Mouse (Mus musculus): Measurements from ENCODE around the gene Tmem132b.
"Not testable (repeated sequence)": the region's sequence is repeated elsewhere in the genome, so short reads cannot be mapped to it uniquely, and the experiment has no call there.

Tmem132b gene

DNA sequence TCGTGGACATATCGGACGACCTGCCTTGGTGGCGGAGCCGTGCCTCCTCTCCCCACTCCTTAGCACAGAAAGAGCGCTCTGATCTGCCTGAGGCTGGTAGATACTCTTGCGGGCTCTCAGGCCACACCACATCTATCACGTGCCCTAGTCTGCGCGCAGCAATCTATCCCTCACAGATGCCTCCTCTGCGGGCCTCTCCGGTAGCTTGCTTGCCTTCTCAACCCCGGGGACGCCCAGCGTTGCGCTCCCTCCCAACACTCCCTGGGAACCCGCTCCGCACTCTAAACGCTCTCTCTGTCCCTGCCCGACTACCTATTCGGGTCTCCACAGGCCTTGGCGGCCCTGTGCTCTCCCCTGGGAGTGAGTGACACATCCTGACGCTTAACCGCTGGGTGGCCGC, at the start of gene Tmem132b:
Gene Tmem132b (plus strand): TSS at position 141 of the 400 bp plus-strand sequence.
- DNase-seq: no peak

DNA sequence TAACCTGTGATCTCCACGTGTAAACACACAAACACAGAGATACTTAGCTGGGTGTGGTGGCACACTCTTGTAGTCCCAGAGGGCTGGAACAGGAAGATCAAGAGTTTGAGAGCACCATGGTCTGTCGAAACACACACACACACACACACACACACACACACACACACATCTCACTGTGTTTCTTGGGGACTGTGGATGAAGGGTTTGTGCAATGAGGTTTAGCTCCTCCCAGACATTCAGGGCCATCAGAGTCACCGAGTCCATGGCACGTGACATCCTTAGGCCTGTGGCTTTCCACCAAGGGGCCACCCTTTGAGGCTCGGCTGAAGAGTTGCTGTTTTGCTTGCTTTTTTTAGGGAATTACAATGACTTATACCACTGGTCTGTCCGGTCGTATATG, 49.1 kb upstream of the Tmem132b start:
- no peak for DNase-seq

DNA sequence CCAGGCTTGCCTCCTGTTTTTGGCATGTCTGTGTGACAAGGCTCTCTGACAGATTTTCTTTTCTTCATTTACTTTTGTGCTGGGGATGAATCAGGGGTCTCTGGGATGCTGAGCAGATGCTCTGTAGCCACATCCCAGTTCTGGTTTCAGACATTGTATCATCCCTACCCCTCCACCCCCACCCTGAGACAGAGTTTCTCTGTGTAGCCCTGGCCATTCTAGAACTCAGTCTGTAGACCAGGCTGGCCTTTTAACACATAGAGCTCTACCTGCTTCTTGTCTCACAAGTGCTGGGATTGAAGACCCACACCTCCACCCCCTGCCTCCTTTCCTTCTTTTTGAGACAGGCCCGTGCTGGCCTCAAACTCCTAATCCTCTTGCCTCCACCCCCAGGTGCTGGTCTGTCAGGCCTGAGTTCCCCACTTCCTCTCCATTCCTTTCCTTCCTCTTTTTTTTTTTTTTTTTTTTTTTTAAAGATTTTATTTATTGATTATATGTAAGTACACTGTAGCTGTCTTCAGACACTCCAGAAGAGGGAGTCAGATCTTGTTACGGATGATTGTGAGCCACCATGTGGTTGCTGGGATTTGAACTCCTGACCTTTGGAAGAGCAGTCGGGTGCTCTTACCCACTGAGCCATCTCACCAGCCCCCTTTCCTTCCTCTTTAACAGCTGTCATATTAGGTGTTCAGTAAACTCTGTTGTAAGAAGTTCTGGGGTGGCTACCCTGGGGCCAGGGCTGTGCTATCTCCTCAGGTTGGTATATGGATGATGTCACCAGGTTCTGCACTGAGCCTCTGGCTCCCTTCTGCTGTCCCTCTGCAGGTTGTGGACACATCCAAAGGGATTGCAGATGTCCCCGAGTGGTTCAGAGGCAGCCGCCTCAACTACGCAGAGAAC, 47.6 kb upstream of the Tmem132b start:
- DNase-seq: no peak

DNA sequence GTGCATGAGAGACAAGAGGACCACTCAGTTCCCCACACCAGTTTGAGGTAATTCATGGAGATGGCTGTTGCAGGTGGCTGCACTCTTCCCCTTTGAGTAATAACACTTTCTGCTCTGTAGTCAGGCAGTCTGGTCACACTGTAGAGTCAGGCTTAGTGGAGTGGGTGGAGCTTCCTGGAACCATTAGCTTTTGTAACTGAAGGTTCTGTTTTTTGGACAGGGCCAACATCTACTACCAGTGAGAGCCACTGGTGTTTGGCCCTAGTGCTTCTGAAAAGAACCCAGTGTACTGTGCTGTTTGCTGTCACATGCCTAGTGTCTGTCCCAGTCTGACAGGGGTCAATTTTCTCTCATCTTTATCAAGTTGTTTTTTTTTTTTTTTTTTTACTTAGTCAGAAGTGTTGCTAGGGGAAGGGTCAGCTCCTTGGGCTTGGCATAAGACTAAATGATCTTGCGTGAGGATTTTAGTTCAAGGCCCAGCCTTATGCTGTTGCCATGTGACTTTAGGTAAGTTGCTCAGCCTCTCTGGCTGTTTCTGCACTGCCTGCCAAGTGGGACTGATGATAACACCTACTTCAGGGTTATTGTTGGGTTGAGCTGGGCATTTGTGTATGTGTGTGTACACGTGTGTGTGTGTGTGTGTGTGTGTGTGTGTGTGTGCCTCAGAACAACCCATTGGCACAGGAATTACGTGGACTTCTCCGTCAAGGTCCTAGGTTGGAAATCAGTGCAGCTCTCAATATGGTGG, 46.4 kb upstream of the Tmem132b start:
- no peak for DNase-seq

DNA sequence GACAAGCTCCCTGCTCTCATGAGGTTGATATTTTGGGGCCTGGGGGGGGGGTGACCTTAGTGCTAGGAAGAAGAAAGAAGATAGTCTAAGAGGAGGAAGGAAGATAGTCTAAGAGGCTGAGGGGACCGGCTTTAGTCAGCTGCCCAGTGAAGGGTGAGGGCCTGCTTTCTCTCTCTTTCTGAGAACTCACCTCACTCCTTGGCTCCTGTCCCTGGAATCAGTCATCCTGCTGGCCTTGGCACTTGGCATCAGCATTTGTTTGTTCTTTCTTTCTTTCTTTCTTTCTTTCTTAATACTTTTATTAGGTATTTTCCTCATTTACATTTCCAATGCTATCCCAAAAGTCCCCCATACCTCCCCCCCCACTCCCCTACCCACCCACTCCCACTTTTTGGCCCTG, 45.5 kb upstream of the Tmem132b start:
- no peak for DNase-seq

DNA sequence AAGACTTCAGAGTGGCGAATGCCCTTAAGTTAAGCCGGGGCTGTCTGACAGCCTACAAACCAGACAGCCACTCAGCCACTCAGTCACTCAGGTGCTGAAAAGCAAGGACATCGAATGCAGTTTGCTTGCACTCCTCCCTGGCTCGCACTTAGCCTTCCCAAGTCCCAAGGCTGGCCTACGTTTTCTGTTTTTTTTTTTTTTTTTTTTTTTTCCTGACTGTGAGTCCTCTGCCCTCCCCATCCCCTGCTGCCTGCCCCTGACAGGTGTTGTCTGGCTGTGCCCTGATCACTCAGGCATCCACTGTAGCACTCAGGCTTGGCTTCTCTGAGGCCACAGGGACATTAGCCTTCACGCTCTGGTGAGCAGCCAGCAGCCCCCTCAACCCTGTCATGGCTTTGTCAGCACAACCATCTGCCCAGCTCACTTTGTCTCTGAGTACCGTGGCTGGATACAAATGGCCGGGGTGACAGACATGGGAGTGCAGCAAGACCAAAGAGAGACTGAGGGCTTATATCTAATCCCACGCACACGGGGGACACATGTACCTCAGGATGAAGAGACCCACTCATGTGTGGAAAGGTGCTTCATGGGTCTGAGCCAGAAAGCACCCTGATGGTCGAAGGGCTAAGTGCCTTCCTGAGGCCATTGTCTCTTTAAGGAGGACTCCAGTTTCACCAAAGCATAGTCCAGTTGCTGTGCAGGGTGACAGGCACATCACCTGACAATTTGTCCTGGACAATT, 44.0 kb upstream of the Tmem132b start:
- DNase-seq: no peak

DNA sequence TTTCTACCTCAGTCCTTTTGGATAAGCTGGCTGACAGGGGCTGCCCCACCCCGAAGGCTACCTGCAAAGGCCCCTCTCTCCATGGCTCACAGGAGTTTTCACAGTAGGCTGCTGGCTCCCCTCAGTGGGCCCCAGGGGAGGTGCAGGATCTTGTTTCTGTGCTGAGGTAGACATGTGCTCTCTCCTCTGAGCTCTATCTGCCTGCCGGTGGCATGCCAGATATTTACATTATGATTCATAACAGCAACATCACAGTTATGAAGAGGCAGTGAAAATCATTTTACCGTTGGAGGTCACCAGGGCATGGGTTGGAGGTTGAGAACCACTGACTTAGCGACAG, 43.5 kb upstream of the Tmem132b start:
- no peak for DNase-seq

DNA sequence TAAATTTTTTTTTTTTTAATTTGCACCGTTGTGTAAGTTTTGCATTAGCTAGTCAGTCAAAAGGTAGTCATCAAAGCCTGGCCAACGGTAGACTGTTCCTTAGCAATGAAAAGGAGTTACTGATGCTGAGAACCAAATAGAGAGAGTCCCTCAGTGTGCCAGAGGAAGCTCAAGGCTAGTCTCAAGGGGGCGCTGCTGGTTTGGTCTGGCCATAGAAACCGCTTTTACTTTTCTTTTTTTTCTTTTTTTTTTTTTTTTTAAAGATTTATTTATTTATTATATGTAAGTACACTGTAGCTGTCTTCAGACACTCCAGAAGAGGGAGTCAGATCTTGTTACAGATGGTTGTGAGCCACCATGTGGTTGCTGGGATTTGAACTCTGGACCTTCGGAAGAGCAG, 42.6 kb upstream of the Tmem132b start:
- DNase-seq: not testable (repeated sequence)

DNA sequence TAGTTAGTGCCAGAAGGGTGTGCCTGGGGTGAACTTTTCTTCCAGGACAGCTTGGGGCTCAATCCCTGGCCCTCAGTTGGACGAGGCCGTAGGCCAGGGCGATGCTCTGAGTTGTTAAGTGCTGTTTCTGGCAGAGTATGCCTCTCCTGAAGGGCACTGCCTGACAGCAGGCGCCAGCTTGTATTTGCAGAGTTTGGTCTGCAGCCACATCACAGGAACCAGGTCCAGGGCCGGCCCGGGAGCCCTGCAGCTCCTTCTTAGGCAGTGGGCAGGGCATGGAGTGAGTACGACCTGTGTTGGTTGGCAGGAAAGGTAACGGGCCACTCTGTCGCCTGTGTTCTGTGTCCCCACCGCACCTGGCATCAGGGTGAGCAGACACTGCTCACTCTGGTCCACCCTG, 40.5 kb upstream of the Tmem132b start:
- no peak for DNase-seq

DNA sequence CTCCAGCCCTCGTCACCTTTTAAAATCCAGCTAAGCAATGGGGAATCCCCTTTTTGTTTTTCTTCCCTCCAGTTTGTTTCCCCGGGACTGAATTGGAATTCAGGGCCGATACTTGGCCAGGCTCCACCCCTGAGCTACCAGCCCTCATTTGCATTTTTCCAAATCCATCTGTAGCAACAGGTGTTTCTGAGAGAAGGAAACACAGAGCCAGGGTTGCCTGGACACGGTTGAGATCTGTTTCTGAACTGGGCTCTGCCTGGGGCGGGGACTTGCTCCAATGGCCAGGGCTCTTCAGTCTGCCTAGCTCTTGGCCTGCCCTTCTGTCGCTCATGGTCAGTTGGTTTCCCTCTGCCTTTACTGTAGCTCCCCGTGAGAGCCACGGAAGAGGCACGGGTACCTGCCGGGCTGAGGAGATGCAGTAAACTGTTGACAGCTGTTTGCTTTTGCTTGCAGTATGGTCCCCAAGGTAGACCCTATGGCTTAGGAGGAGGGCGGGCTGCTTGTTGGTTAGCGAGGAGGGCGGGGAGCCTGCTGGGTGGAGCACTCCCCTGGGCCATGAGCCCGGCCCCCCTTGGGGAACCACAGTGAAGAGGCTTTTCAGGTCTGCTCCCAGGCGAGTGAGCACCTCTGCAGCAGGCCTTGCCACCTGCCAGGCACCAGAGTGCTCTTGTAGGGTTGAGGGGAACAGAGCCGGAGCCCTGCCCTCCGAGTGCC, 39.0 kb upstream of the Tmem132b start:
- no peak for DNase-seq

DNA sequence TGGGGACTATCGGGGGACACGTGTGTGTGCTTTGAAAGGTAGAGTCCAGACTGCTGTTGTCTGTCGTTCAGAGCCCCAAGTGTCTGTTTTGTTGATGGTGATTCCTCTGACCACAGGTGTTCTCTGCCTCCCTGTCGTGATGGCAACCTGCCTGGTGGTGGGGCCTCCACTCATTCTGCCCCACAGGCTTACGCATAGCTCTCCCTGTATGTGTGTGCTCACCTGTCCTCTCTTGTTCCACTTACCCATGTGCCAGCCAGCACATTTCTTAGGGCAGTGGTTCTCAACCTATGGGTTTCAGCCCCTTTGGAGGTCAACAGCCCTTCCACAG, 38.5 kb upstream of the Tmem132b start:
- no peak for DNase-seq

DNA sequence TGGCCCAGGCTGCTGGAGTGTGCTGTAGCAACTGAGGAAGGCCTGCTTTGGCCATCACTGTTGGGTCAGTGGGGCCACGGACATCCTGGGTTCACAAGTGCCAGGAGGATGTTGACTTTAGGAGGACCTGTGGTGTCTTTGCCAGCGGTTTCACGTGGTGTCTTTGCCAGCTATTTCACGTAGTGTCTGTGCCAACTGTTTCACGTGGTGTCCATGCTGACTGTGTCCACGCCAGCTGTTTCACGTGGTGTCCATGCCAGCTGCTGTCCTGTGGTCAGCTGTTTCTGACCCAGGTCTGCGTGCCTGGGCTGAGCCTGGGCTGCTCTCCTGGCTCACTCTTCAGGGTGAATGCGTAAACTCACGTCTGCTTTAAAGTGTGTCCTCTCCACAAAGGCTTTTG, 35.9 kb upstream of the Tmem132b start:
- no peak for DNase-seq

DNA sequence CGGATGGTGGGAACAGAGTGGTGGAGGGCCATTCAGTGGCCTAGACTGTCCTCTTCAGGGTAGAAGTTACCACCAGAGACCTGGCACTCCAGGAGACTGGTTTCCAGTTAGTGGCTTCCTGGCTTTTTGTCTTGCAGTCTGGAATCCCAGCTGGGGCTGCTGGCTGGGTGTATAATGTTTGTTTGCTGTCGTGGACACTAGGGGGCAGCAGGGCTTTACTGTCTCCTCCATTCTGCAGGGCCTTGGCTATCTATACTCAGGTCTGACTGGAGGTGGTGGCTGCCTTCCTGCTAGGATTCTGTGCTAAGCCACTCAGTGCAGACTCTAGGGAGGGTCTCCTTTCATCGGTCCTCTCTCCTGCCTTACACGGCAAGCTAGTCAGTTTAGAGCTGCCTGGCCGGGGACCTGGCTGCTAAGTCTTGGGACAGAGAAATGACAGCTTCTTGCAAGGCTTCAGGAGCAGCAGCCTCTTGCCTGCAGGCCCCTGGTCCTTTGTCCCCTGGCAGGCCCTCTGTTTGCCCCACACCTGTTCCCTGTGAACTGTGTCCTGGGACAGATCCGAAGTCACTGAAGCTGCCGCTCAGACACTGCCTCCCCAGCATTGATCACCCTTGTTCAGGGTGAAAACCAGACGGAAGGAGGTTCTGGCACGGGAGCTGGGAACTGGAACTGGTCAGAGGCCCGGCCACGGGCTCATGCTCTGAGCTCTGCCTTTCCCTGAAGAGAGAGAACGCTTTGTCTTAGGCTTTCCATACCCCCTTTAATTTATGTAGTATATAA, 33.6 kb upstream of the Tmem132b start:
- DNase-seq: peak; percentile 69

DNA sequence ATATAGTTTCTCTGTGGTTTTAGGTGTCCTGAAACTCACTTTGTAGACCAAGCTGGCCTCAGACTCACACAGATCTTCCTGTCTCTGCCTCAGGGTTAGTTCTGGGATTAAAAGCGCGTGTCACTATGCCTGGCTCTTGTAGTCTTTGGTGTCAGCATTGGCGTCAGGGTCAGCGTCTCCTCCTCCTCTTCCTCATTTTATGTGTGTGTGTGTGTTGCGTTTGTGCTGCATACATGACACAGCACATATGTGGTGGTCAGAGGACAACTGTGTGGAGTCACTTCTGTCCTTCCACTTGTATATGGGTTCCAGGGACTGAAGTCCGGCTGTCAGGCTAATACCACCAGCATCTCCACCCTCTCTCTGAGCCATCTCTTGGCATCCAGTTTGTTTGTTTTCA, 30.1 kb upstream of the Tmem132b start:
- DNase-seq: no peak

DNA sequence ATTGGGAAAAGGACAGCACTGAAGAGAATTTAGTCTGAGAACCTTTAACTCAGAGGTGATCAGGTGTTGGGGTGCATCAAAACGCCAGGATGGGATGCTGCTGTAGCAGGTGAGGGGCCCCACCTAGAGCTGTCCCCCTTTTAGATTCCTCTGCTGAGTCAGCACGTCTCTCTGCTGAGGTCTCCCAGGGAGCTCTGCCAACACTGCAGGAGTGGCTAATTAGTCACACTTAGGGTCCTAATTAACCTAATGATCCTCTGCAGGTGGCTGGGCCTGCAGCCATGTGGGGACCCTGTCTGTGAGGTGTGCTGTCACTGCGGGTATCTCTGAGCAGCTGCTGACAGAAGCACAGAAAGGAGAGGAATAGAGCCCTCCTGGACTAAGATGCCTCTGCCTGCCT, 29.4 kb upstream of the Tmem132b start:
- DNase-seq: no peak

DNA sequence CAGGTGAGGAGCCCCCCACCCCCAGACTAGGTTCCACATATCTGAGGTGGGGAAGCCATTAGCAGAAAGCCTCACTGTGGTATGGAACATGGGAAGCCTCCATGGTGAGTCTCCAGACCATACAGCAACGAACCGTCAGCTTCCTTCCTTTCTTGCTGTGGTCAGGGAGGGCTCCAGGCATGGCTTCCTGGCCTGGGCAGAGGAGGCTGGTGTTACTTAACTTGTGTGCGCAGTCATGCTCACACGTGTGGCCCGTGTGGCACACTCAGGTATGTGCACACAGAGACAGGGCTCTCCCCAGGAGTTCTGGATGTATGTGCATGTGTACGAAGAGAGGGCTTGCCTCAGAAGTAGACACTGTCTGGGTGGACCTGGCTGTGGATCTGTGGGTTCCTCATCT, 27.9 kb upstream of the Tmem132b start:
- DNase-seq: no peak

DNA sequence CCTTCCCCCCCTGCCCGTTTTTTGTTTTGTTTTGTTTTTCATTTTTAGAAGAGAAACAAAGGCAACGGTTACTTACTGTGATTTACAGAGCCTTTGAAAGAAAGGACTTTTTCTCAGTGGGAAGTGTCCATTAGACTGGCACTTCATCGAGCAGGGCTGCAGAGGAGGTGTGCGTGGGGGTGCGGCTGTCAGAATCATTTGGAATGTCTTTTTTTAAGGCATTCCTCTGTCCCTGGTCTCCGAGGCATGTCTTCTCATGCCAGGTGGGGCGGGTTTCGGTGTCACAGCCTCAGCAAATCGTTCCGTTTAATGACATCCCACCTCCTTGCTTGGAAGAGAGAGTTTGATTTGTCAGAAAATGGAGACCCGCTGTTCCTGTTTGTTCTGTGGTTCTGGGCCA, 26.9 kb upstream of the Tmem132b start:
- DNase-seq: no peak

DNA sequence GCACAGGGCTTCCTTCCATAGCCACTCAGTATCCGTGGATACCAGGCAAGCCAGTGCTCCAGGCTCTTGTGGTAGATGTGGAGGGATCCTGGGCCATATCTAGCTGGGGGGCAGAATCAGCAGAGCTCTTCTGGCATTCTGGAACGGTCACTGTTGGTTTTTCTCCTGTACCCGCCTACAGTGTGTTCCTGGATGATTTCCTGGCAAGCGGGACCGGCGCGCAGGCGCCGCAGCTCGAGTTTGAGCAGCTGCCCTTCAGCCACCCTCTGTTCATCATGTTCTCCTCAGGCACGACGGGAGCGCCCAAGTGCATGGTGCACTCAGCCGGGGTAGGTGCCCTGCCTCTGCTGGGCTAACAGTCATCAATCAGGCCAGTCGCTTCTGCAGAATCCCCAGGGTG, 25.6 kb upstream of the Tmem132b start:
- DNase-seq: no peak

DNA sequence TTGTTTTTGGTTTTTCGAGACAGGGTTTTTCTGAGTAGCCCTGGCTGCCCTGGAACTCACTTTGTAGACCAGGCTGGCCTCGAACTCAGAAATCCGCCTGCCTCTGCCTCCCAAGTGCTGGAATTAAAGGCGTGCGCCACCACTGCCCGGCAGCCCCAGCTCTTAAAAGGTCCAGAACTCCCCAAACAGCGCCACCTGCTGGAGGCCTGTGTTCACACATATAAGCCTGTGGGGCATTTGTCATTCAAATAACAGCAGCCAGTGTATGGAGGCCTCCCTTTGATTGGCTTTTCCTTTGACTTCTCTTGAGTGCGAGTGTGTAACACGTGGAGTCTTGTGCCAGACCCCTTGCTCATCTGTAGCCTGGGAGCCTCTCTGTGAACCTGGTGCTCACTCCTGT, 24.0 kb upstream of the Tmem132b start:
- peak; percentile 32 for DNase-seq

DNA sequence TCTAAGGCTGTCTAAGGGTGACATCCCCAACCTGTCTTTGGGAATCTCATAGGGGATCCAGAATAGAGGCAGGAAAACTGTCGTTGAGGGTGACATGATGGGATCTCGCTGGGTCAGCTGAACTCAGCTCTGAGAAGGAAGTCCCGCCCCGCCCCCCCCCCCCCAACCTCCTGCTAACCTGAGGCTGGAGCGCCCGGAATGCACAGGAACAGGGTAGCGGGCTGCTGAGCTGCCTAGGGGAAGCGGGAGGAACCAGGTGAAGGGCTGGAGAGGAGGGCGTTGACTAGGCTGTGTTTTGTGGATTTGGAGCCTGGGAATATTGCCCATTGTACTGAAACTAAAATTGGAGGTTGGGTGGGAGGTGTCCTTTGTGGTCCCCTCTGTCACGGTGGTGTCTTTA, 23.6 kb upstream of the Tmem132b start:
- no peak for DNase-seq

DNA sequence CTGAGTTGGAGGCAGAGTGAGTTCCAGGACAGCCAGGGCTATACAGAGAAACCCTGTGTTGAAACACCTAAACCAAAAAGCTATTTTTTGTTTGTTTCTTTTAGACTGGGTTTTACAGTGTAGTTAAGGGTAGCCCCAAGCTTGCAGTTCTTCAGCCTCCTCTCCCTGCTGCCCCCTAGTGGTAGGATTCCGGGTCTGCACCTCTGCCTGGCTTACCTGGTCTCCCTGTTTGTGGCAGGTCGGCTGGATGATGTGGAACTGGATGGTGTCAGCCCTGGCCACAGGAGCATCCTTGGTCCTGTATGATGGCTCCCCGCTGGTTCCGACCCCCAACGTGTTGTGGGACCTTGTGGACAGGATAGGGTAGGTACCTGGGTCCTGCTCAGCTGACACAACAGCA, 22.0 kb upstream of the Tmem132b start:
- peak; percentile 74 for DNase-seq

DNA sequence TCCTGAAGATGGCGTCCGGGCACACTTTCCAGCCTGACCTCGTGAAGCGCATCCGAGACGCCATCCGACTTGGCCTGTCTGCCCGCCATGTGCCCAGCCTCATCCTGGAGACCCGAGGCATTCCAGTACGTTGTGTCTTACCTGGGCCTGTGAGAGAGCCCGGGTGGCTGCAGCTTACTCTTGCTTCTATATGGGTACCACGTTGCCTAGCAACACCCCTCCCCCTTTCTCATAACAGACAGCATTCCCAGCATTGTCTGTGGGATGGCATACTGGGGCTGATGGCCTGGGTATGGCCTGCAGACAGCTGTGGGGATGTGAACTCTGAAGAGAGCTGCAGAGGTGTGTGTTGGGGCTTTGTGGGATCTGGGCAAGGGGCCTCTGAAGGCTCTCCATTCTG, 16.6 kb upstream of the Tmem132b start:
- DNase-seq: no peak
